Mouse (Mus musculus) cortical plate, adult 2 months (tissue): ENCODE data around the gene Rps3a1. TPM values are rescaled to one million over a fixed set of nuclear protein-coding genes. Genes with fewer than 3 reads are reported as not detected.

Experiments used
- H3K27ac ChIP-seq: fragments of 200-500 bp; 2 replicates; pipeline ENCODE4 v1.5.1; 2012; ENCODE audit warnings: low read length, control low read depth, inconsistent platforms; ENCODE audit not compliant: insufficient read depth
- H3K4me1 ChIP-seq: fragments of 200-500 bp; 2 replicates; pipeline ENCODE4 v1.6.1; 2011; ENCODE audit warnings: low read length; ENCODE audit not compliant: control insufficient read depth, insufficient read depth
- H3K4me3 ChIP-seq: fragments of 200-500 bp; 2 replicates; pipeline ENCODE4 v1.5.1; 2011; ENCODE audit warnings: mild to moderate bottlenecking, low read length, control low read depth; ENCODE audit not compliant: insufficient read depth
- CTCF ChIP-seq: fragments of 200-500 bp; IDR thresholded peaks from 2 replicates; pipeline ENCODE4 v1.5.1; 2011; ENCODE audit warnings: mild to moderate bottlenecking, control low read depth, low read length; ENCODE audit not compliant: insufficient read depth; ENCODE audit errors: extremely low read depth
- POLR2A ChIP-seq: fragments of 200-500 bp; IDR thresholded peaks from 2 replicates; pipeline ENCODE4 v1.6.1; 2011; ENCODE audit warnings: mild to moderate bottlenecking, low read length, control low read depth; ENCODE audit not compliant: insufficient read depth; ENCODE audit errors: extremely low read depth
- polyA plus RNA-seq: library from polyadenylated mRNA; depleted of rRNA; stranded (reverse); fragments of >200 nt; gene quantifications from 2 replicates; pipeline ENCODE4 v1.2.3, GENCODE M21; 2012; rRNA removed

The Rps3a1 gene
- 661 and 697 TPM in 2 replicates for polyA plus RNA-seq

GRCm38 (mm10) chr3:86142263-86142933 is at the start of gene Rps3a1:
Gene Rps3a1, minus strand, starts transcription at chr3:86142702.
- peak; percentile 80 for TF ChIP-seq CTCF
- peak; percentile 90 for TF ChIP-seq POLR2A
- Histone ChIP-seq H3K27ac (no peak within 1 kb of the TSS), H3K4me1 (peaks cover 3% of the 10 kb centered on the region; the same call in 1 of the 2 replicates), H3K4me3 (peak within 1 kb of the TSS; percentile 66)

GRCm38 (mm10) chr3:86187736-86188389 is 45.4 kb upstream of the Rps3a1 start:
- TF ChIP-seq CTCF (no peak), POLR2A (no peak)
- Histone ChIP-seq H3K27ac (no peak overlapping the region), H3K4me1 (no peaks in the 10 kb centered on the region), H3K4me3 (no peak overlapping the region)

GRCm38 (mm10) chr3:86184546-86184945 is 42.0 kb upstream of the Rps3a1 start:
- H3K4me3 ChIP-seq = no peak overlapping the region
- TF ChIP-seq POLR2A = no peak
- no peak for TF ChIP-seq CTCF
- no peaks in the 10 kb centered on the region for H3K4me1 ChIP-seq
- no peak overlapping the region for H3K27ac ChIP-seq

GRCm38 (mm10) chr3:86181107-86181506 is 38.6 kb upstream of the Rps3a1 start:
- TF ChIP-seq CTCF (no peak), POLR2A (no peak)
- Histone ChIP-seq H3K27ac (no peak overlapping the region), H3K4me3 (no peak overlapping the region), H3K4me1 (no peaks in the 10 kb centered on the region)

GRCm38 (mm10) chr3:86179714-86180113 is 37.2 kb upstream of the Rps3a1 start:
- H3K4me3 ChIP-seq = no peak overlapping the region
- H3K4me1 ChIP-seq = no peaks in the 10 kb centered on the region
- no peak for TF ChIP-seq CTCF
- TF ChIP-seq POLR2A = no peak
- no peak overlapping the region for H3K27ac ChIP-seq

- TF ChIP-seq POLR2A (no peak), CTCF (no peak)
- H3K27ac ChIP-seq = no peak overlapping the region
- no peak overlapping the region for H3K4me3 ChIP-seq
- no peaks in the 10 kb centered on the region for H3K4me1 ChIP-seq
These were observed 26.4 kb upstream of the Rps3a1 start for GRCm38 (mm10) chr3:86168841-86169425.

- Histone ChIP-seq H3K4me1 (no peaks in the 10 kb centered on the region), H3K27ac (no peak overlapping the region), H3K4me3 (no peak overlapping the region)
- TF ChIP-seq CTCF = no peak
- no peak for TF ChIP-seq POLR2A
These were observed 7.0 kb upstream of the Rps3a1 start for GRCm38 (mm10) chr3:86149521-86149920.

- no peak overlapping the region for H3K27ac ChIP-seq
- H3K4me3 ChIP-seq = no peak overlapping the region
- no peaks in the 10 kb centered on the region for H3K4me1 ChIP-seq
- TF ChIP-seq CTCF (no peak), POLR2A (no peak)
These were observed 6.6 kb upstream of the Rps3a1 start for GRCm38 (mm10) chr3:86149063-86149462.

- TF ChIP-seq CTCF (no peak), POLR2A (no peak)
- Histone ChIP-seq H3K4me3 (no peak overlapping the region), H3K27ac (no peak overlapping the region), H3K4me1 (peaks cover 3% of the 10 kb centered on the region; the same call in 1 of the 2 replicates)
These were observed 841 bp upstream of the Rps3a1 start for GRCm38 (mm10) chr3:86143343-86143742.

GRCm38 (mm10) chr3:86142934-86143317 is 424 bp upstream of the Rps3a1 start:
- H3K4me1 ChIP-seq = peaks cover 3% of the 10 kb centered on the region; the same call in 1 of the 2 replicates
- TF ChIP-seq CTCF (no peak), POLR2A (no peak)
- H3K27ac ChIP-seq = no peak overlapping the region
- H3K4me3 ChIP-seq = no peak overlapping the region; the same call in 1 of the 2 replicates
